Mouse (Mus musculus) CH12.LX (cell line): Measurements from ENCODE around the gene Rbm47. TPM values are rescaled to one million over a fixed set of nuclear protein-coding genes. Genes with fewer than 3 reads are reported as not detected.

Experiments
- DNase-seq: peaks from one replicate; pipeline ENCODE4 v3.0.0-alpha.2; 2013; ENCODE audit errors: extremely low read depth
- H3K27ac ChIP-seq: 2 replicates; pipeline ENCODE4 v1.5.1; 2012; ENCODE audit warnings: low read depth, mild to moderate bottlenecking, control low read depth, moderate library complexity; ENCODE audit not compliant: insufficient read depth
- H3K27me3 ChIP-seq: replicated peaks from 2 replicates; pipeline ENCODE3; 2012; ENCODE audit warnings: inconsistent platforms
- H3K36me3 ChIP-seq, 2 experiments: replicated peaks in 1 of 2; 2 replicates each; pipeline versions ENCODE3 to v1.6.1; 2012; ENCODE audit warnings: inconsistent platforms in 1 of 2, low read length in 1 of 2, mild to moderate bottlenecking in 1 of 2, mixed read lengths in 1 of 2, moderate library complexity in 1 of 2; ENCODE audit not compliant: control insufficient read depth in 1 of 2, insufficient read depth in 1 of 2
- H3K4me1 ChIP-seq, 2 experiments: 2 replicates each; pipeline ENCODE4 v1.6.1; 2012; ENCODE audit warnings: inconsistent platforms in 1 of 2, moderate library complexity in 1 of 2; ENCODE audit not compliant: insufficient read depth in 2 of 2, control insufficient read depth in 1 of 2
- H3K4me2 ChIP-seq: 2 replicates; pipeline ENCODE4 v1.6.1; 2012; ENCODE audit warnings: low read depth, mild to moderate bottlenecking, control low read depth; ENCODE audit not compliant: poor library complexity, insufficient read depth, severe bottlenecking
- H3K4me3 ChIP-seq, 3 experiments: fragments of 150-350 bp in 1 of 3; sonication (generic) in 1 of 3; replicated peaks in 1 of 3; 2 replicates each; pipeline versions ENCODE3 to v1.5.1; 2011 to 2012; ENCODE audit warnings: low read depth in 2 of 3, low read length in 2 of 3, mild to moderate bottlenecking in 2 of 3, moderate library complexity in 2 of 3, control low read depth in 1 of 3, improper control_type of control experiment in 1 of 3, inconsistent platforms in 1 of 3, mixed read lengths in 1 of 3; ENCODE audit not compliant: poor library complexity in 1 of 3
- H3K79me2 ChIP-seq: replicated peaks from 2 replicates; pipeline ENCODE4 v1.6.1; 2012; ENCODE audit warnings: mild to moderate bottlenecking, moderate library complexity; ENCODE audit not compliant: control insufficient read depth, poor library complexity, insufficient read depth, severe bottlenecking; ENCODE audit errors: extremely low read depth
- H3K9ac ChIP-seq: 2 replicates; pipeline ENCODE4 v1.6.1; 2012; ENCODE audit warnings: low read depth, mild to moderate bottlenecking, control low read depth, moderate library complexity; ENCODE audit not compliant: insufficient read depth
- H3K9me3 ChIP-seq: replicated peaks from 2 replicates; pipeline ENCODE3; 2012; ENCODE audit warnings: low read length, inconsistent platforms, mixed read lengths
- BHLHE40 ChIP-seq: IDR thresholded peaks from 2 replicates; pipeline ENCODE4 v1.6.1; 2011; ENCODE audit warnings: mild to moderate bottlenecking, low read depth, low read length, improper control_type of control experiment
- CHD1 ChIP-seq: IDR thresholded peaks from 2 replicates; pipeline ENCODE4 v1.6.1; 2012; ENCODE audit warnings: low read depth, low read length, improper control_type of control experiment, inconsistent platforms
- CHD2 ChIP-seq: IDR thresholded peaks from 2 replicates; pipeline ENCODE4 v1.6.1; 2011; ENCODE audit warnings: low read length, improper control_type of control experiment
- CTCF ChIP-seq, 2 experiments: IDR thresholded peaks in 1 of 2; conservative IDR thresholded peaks in 1 of 2; 2 replicates each; pipeline ENCODE4 v1.5.1; 2011 to 2012; ENCODE audit warnings: low read depth in 2 of 2, low read length in 2 of 2, improper control_type of control experiment in 1 of 2, inconsistent platforms in 1 of 2, mild to moderate bottlenecking in 1 of 2, moderate library complexity in 1 of 2
- E2F4 ChIP-seq: IDR thresholded peaks from 2 replicates; pipeline ENCODE4 v1.6.1; 2011; ENCODE audit warnings: low read depth, low read length, improper control_type of control experiment; ENCODE audit not compliant: insufficient replicate concordance
- ELF1 ChIP-seq: IDR thresholded peaks from 2 replicates; pipeline ENCODE4 v1.6.1; 2014; ENCODE audit warnings: low read depth, mild to moderate bottlenecking, inconsistent platforms, low read length, improper control_type of control experiment
- EP300 ChIP-seq: IDR thresholded peaks from 2 replicates; pipeline ENCODE4 v1.6.1; 2011; ENCODE audit warnings: low read length, improper control_type of control experiment
- ETS1 ChIP-seq: conservative IDR thresholded peaks from 2 replicates; pipeline ENCODE4 v1.6.1; 2012; ENCODE audit warnings: low read depth, mild to moderate bottlenecking, inconsistent platforms, low read length, improper control_type of control experiment, moderate library complexity
- GABPA ChIP-seq: IDR thresholded peaks from 2 replicates; pipeline ENCODE4 v1.6.1; 2012; ENCODE audit warnings: low read depth, low read length, improper control_type of control experiment, inconsistent platforms; ENCODE audit not compliant: insufficient replicate concordance
- HCFC1 ChIP-seq: IDR thresholded peaks from 2 replicates; pipeline ENCODE4 v1.6.1; 2012; ENCODE audit warnings: low read depth, mild to moderate bottlenecking, inconsistent platforms, low read length, improper control_type of control experiment
- IRF4 ChIP-seq: IDR thresholded peaks from 2 replicates; pipeline ENCODE4 v1.6.1; 2014; ENCODE audit warnings: low read depth, mild to moderate bottlenecking, inconsistent platforms, low read length, improper control_type of control experiment
- JUN ChIP-seq: IDR thresholded peaks from 2 replicates; pipeline ENCODE4 v1.6.1; 2011; ENCODE audit warnings: low read depth, mild to moderate bottlenecking, low read length, improper control_type of control experiment, moderate library complexity; ENCODE audit not compliant: insufficient read depth
- JUND ChIP-seq: conservative IDR thresholded peaks from 2 replicates; pipeline ENCODE4 v1.6.1; 2011; ENCODE audit warnings: low read depth, low read length, improper control_type of control experiment
- KAT2A ChIP-seq: IDR thresholded peaks from 2 replicates; pipeline ENCODE4 v1.6.1; 2012; ENCODE audit warnings: low read length, improper control_type of control experiment, inconsistent platforms; ENCODE audit not compliant: insufficient replicate concordance
- MAFK ChIP-seq: IDR thresholded peaks from 2 replicates; pipeline ENCODE4 v1.6.1; 2011; ENCODE audit warnings: low read length, improper control_type of control experiment; ENCODE audit not compliant: insufficient replicate concordance
- MAX ChIP-seq: IDR thresholded peaks from 2 replicates; pipeline ENCODE4 v1.6.1; 2011; ENCODE audit warnings: low read length, improper control_type of control experiment
- MAZ ChIP-seq: IDR thresholded peaks from 2 replicates; pipeline ENCODE4 v1.6.1; 2012; ENCODE audit warnings: low read depth, mild to moderate bottlenecking, inconsistent platforms, low read length, improper control_type of control experiment, moderate library complexity
- MEF2A ChIP-seq: IDR thresholded peaks from 2 replicates; pipeline ENCODE4 v1.6.1; 2014; ENCODE audit warnings: low read depth, mild to moderate bottlenecking, inconsistent platforms, low read length, improper control_type of control experiment, borderline replicate concordance
- MXI1 ChIP-seq: IDR thresholded peaks from 2 replicates; pipeline ENCODE4 v1.6.1; 2011; ENCODE audit warnings: mild to moderate bottlenecking, low read depth, low read length, improper control_type of control experiment
- MYC ChIP-seq: IDR thresholded peaks from 2 replicates; pipeline ENCODE4 v1.6.1; 2011; ENCODE audit warnings: low read depth, mild to moderate bottlenecking, improper control_type of control experiment, low read length
- NELFE ChIP-seq: IDR thresholded peaks from 2 replicates; pipeline ENCODE4 v1.6.1; 2011; ENCODE audit warnings: low read depth, low read length, improper control_type of control experiment
- NRF1 ChIP-seq: IDR thresholded peaks from 2 replicates; pipeline ENCODE4 v1.6.1; 2014; ENCODE audit warnings: low read depth, mild to moderate bottlenecking, inconsistent platforms, low read length, improper control_type of control experiment, moderate library complexity
- PAX5 ChIP-seq: IDR thresholded peaks from 2 replicates; pipeline ENCODE4 v1.6.1; 2012; ENCODE audit warnings: low read length, inconsistent platforms, mixed read lengths
- POLR2A ChIP-seq: IDR thresholded peaks from 2 replicates; pipeline ENCODE4 v1.6.1; 2011; ENCODE audit warnings: low read depth, mild to moderate bottlenecking, improper control_type of control experiment, low read length
- POLR2AphosphoS2 ChIP-seq: IDR thresholded peaks from 2 replicates; pipeline ENCODE4 v1.6.1; 2011; ENCODE audit warnings: low read depth, low read length, improper control_type of control experiment
- RAD21 ChIP-seq: IDR thresholded peaks from 2 replicates; pipeline ENCODE4 v1.6.1; 2011; ENCODE audit warnings: low read depth, mild to moderate bottlenecking, low read length, improper control_type of control experiment, moderate library complexity
- RCOR1 ChIP-seq: conservative IDR thresholded peaks from 2 replicates; pipeline ENCODE4 v1.6.1; 2012; ENCODE audit warnings: low read depth, mild to moderate bottlenecking, inconsistent platforms, low read length, improper control_type of control experiment
- SIN3A ChIP-seq: IDR thresholded peaks from 2 replicates; pipeline ENCODE4 v1.6.1; 2012; ENCODE audit warnings: low read length, improper control_type of control experiment, inconsistent platforms
- SMC3 ChIP-seq: IDR thresholded peaks from 2 replicates; pipeline ENCODE4 v1.6.1; 2011; ENCODE audit warnings: low read depth, low read length, improper control_type of control experiment
- TBP ChIP-seq: conservative IDR thresholded peaks from 2 replicates; pipeline ENCODE4 v1.6.1; 2011; ENCODE audit warnings: low read depth, low read length, improper control_type of control experiment
- TCF12 ChIP-seq: IDR thresholded peaks from 2 replicates; pipeline ENCODE4 v1.6.1; 2014; ENCODE audit warnings: low read depth, mild to moderate bottlenecking, inconsistent platforms, low read length, improper control_type of control experiment
- UBTF ChIP-seq: IDR thresholded peaks from 2 replicates; pipeline ENCODE4 v1.6.1; 2012; ENCODE audit warnings: low read depth, mild to moderate bottlenecking, inconsistent platforms, low read length, improper control_type of control experiment, moderate library complexity
- USF1 ChIP-seq: IDR thresholded peaks from 2 replicates; pipeline ENCODE4 v1.6.1; 2014; ENCODE audit warnings: low read depth, mild to moderate bottlenecking, inconsistent platforms, low read length, improper control_type of control experiment
- USF2 ChIP-seq: conservative IDR thresholded peaks from 2 replicates; pipeline ENCODE4 v1.6.1; 2011; ENCODE audit warnings: low read depth, low read length, improper control_type of control experiment
- ZC3H11A ChIP-seq: IDR thresholded peaks from 2 replicates; pipeline ENCODE4 v1.6.1; 2012; ENCODE audit warnings: low read depth, mild to moderate bottlenecking, inconsistent platforms, low read length, improper control_type of control experiment
- ZKSCAN1 ChIP-seq: IDR thresholded peaks from 2 replicates; pipeline ENCODE4 v1.6.1; 2012; ENCODE audit warnings: low read depth, inconsistent platforms, low read length, improper control_type of control experiment, borderline replicate concordance
- ZMIZ1 ChIP-seq: IDR thresholded peaks from 2 replicates; pipeline ENCODE4 v1.6.1; 2012; ENCODE audit warnings: low read depth, mild to moderate bottlenecking, inconsistent platforms, low read length, improper control_type of control experiment
- ZNF384 ChIP-seq: IDR thresholded peaks from 2 replicates; pipeline ENCODE4 v1.6.1; 2012; ENCODE audit warnings: low read depth, low read length, improper control_type of control experiment, inconsistent platforms
- dilution Hi-C: fragments of 300-500 bp; cut with MboI; formaldehyde crosslinking; loops from 2 replicates; pipeline ENCODE4 v1.14.3; 2020; ENCODE audit warnings: low sequenced_read_pairs; ENCODE audit not compliant: extremely low pct_unique_long_range_greater_than_20kb, extremely low pct_ligation_motif_present
- in situ Hi-C: fragments of 300-500 bp; cut with MboI; formaldehyde crosslinking; loops from 3 replicates; pipeline ENCODE4 v1.14.3; 2019; ENCODE audit warnings: low sequenced_read_pairs, low pct_ligation_motif_present, low pct_unique_long_range_greater_than_20kb, mixed read lengths
- polyA plus RNA-seq: library from polyadenylated mRNA; unstranded; fragments of >175 nt; gene quantifications from 2 replicates; pipeline ENCODE4 v1.2.1, GENCODE M21; 2012; ENCODE audit warnings: low read depth; ENCODE audit not compliant: insufficient read length
- total RNA-seq, 2 experiments: library from RNA; depleted of rRNA; stranded (reverse); fragments of 300-350 nt in 1 of 2; fragments of >200 nt in 1 of 2; gene quantifications; 2 replicates each; pipeline ENCODE4 v1.2.3; 2012 to 2014

Rbm47 gene
- total and polyA plus RNA-seq, 3 experiments, result 0.08 to 9.2 (median 1.1) TPM

GRCm38 (mm10) chr5:66137250-66137649, 35.7 kb downstream of the Rbm47 start:
- dilution Hi-C loops, result no loop called here
- H3K9ac ChIP-seq, result 0 out of 2 replicates have a peak overlapping the region, but pooled peaks have one; percentile 29
- in situ Hi-C loops, result no loop called here
- H3K27ac ChIP-seq, result peak overlapping the region; percentile 63
- no peaks in the 10 kb centered on the region for H3K36me3 ChIP-seq
- H3K4me2 ChIP-seq, result peak overlapping the region; percentile 44
- DNase-seq, result peak; percentile 88
- H3K9me3 ChIP-seq, result no peaks in the 10 kb centered on the region
- no peak for TF ChIP-seq USF1
- peak; percentile 18 for TF ChIP-seq SMC3
- TF ChIP-seq ETS1, result peak; percentile 100
- peak; percentile 91 for TF ChIP-seq SIN3A
- TF ChIP-seq TBP, result peak; percentile 74; the same call in 1 of the 2 replicates
- 0 out of 2 replicates have a peak, but pooled peaks have one; percentile 22 for TF ChIP-seq MAX
- no peak for TF ChIP-seq E2F4
- no peak for TF ChIP-seq ZC3H11A
- TF ChIP-seq EP300, result peak; percentile 95
- no peak for TF ChIP-seq CHD1
- no peak for TF ChIP-seq MXI1
- TF ChIP-seq ZNF384, result no peak
- peak; percentile 94 for TF ChIP-seq JUND
- peak; percentile 82 for TF ChIP-seq BHLHE40
- peak; percentile 58; the same call in 1 of the 2 replicates for TF ChIP-seq CHD2
- peak; percentile 68; the same call in 1 of the 2 replicates for TF ChIP-seq MAFK
- TF ChIP-seq NELFE, result no peak; the same call in 1 of the 2 replicates
- TF ChIP-seq IRF4, result peak; percentile 88
- no peak for TF ChIP-seq USF2
- peak; percentile 94 for TF ChIP-seq JUN
- TF ChIP-seq TCF12, result peak; percentile 90
- TF ChIP-seq GABPA, result no peak
- peak in 1 of 2 experiments; percentile 7; a peak in 1 of 4 replicates for TF ChIP-seq CTCF (conservative IDR thresholded peaks at IDR 0.05 in 1 of 2, IDR thresholded peaks at IDR 0.05 in 1 of 2; ENCODE audit: low read depth in 2 of 2, low read length in 2 of 2)
- TF ChIP-seq KAT2A, result 0 out of 2 replicates have a peak, but pooled peaks have one; percentile 42
- no peak for TF ChIP-seq NRF1
- peak; percentile 38; the same call in 1 of the 2 replicates for TF ChIP-seq MYC
- TF ChIP-seq ELF1, result peak; percentile 23; the same call in 1 of the 2 replicates
- no peak for TF ChIP-seq POLR2AphosphoS2
- TF ChIP-seq PAX5, result no peak
- TF ChIP-seq MAZ, result 0 out of 2 replicates have a peak, but pooled peaks have one; percentile 29
- TF ChIP-seq ZMIZ1, result no peak
- TF ChIP-seq POLR2A, result no peak
- peak; percentile 55; the same call in 1 of the 2 replicates for TF ChIP-seq RCOR1
- TF ChIP-seq MEF2A, result peak; percentile 95
- peak; percentile 11; the same call in 1 of the 2 replicates for TF ChIP-seq HCFC1
- TF ChIP-seq RAD21, result no peak; the same call in 1 of the 2 replicates
- TF ChIP-seq UBTF, result no peak
- no peak for TF ChIP-seq ZKSCAN1
- H3K4me1 ChIP-seq, result peaks cover 13 to 60% of the 10 kb centered on the region in 2 experiments; a peak in 3 of 4 replicates
- no peak overlapping the region for H3K4me3 ChIP-seq
- no peaks in the 10 kb centered on the region for H3K27me3 ChIP-seq
- H3K79me2 ChIP-seq, result peaks cover 6% of the 10 kb centered on the region
